Mouse (Mus musculus) G1E (cell line): ENCODE measurements around the gene Il6st. TPM values are rescaled to one million over a fixed set of nuclear protein-coding genes. Genes with fewer than 3 reads are reported as not detected.

Source experiments
- ATAC-seq: 2 replicates; pipeline ENCODE4 v1.8.0; 2016; ENCODE audit warnings: mild to moderate bottlenecking; ENCODE audit not compliant: insufficient number of reproducible peaks, poor library complexity, low FRiP score, severe bottlenecking; ENCODE audit errors: extremely low read depth
- DNase-seq: peaks from one replicate; pipeline ENCODE4 v3.0.0; 2012; ENCODE audit warnings: low spot score
- H3K27me3 ChIP-seq: 2 replicates; pipeline ENCODE4 v1.6.1; 2012; ENCODE audit warnings: mild to moderate bottlenecking, low read length, inconsistent platforms; ENCODE audit not compliant: insufficient read depth
- H3K36me3 ChIP-seq: replicated peaks from 2 replicates; pipeline ENCODE3; 2012; ENCODE audit warnings: mild to moderate bottlenecking, inconsistent platforms
- H3K4me1 ChIP-seq: 2 replicates; pipeline ENCODE4 v1.6.1; 2012; ENCODE audit warnings: low read depth, low read length, inconsistent platforms, mixed read lengths; ENCODE audit not compliant: insufficient read depth
- H3K4me3 ChIP-seq: 2 replicates; pipeline ENCODE4 v1.5.1; 2012; ENCODE audit warnings: low read depth, mild to moderate bottlenecking, inconsistent platforms, low read length, moderate library complexity, mixed read lengths
- H3K9me3 ChIP-seq: replicated peaks from 2 replicates; pipeline ENCODE4 v1.6.1; 2012; ENCODE audit warnings: inconsistent platforms
- CTCF ChIP-seq: IDR thresholded peaks from 2 replicates; pipeline ENCODE4 v1.5.1; 2012; ENCODE audit warnings: low read depth, low read length, inconsistent platforms, mixed read lengths
- GATA1 ChIP-seq: IDR thresholded peaks from 2 replicates; pipeline ENCODE4 v1.6.1; 2012; ENCODE audit warnings: borderline replicate concordance, low read length, inconsistent platforms, mixed read lengths
- GATA2 ChIP-seq: IDR thresholded peaks from 2 replicates; pipeline ENCODE4 v1.6.1; 2012; ENCODE audit warnings: low read depth, low read length, inconsistent platforms, borderline replicate concordance
- POLR2AphosphoS5 ChIP-seq: IDR thresholded peaks from 2 replicates; pipeline ENCODE4 v1.6.1; 2012; ENCODE audit warnings: low read depth, low read length, inconsistent platforms; ENCODE audit not compliant: insufficient replicate concordance
- TAL1 ChIP-seq: conservative IDR thresholded peaks from 2 replicates; pipeline ENCODE4 v1.6.1; 2012; ENCODE audit warnings: low read depth, low read length, inconsistent platforms, mixed read lengths
- polyA plus RNA-seq: library from polyadenylated mRNA; stranded (reverse); fragments of >175 nt; gene quantifications from 2 replicates; pipeline ENCODE4 v1.2.3, GENCODE M21; 2012
- total RNA-seq, 2 experiments: library from RNA; stranded (forward) in 1 of 2; stranded (reverse) in 1 of 2; fragments of 200-1000 nt in 1 of 2; fragments of >200 nt in 1 of 2; fragmentation: Nextera tagmentation in 1 of 2; gene quantifications; 2 replicates each; pipeline ENCODE4 v1.2.3; 2014 to 2017

The Il6st gene
- total and polyA plus RNA-seq, 3 experiments: 0.70 to 20.4 (median 5.0) TPM

DNA sequence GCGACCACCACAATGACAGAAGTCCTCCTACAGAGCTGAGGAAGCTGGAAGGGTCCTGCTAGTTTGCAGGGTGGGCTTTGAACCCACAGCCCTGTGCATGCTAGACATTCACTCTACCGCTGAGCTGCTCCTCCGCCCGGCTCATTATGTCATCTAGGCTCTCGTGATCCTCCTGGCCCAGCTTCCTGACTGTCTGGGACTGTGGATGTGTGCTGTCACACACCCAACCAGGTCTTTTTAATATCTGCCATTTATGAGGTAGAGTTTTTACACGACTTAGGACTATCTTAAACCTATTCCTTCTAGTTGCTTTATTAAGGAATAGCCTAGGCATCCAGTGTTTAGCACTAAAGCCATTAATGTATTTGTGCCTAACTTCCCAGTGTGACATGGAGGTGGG is 41.6 kb downstream of the Il6st start:
- H3K27me3 ChIP-seq: no peaks in the 10 kb centered on the region
- ATAC-seq (no peak), DNase-seq (no peak)
- H3K4me3 ChIP-seq: no peak overlapping the region
- no peak for TF ChIP-seq POLR2AphosphoS5
- TF ChIP-seq TAL1: no peak
- TF ChIP-seq CTCF: no peak
- no peak for TF ChIP-seq GATA2
- TF ChIP-seq GATA1: no peak
- peaks cover 31% of the 10 kb centered on the region for H3K36me3 ChIP-seq
- peaks cover 3% of the 10 kb centered on the region; the same call in 1 of the 2 replicates for H3K4me1 ChIP-seq
- no peaks in the 10 kb centered on the region for H3K9me3 ChIP-seq

DNA sequence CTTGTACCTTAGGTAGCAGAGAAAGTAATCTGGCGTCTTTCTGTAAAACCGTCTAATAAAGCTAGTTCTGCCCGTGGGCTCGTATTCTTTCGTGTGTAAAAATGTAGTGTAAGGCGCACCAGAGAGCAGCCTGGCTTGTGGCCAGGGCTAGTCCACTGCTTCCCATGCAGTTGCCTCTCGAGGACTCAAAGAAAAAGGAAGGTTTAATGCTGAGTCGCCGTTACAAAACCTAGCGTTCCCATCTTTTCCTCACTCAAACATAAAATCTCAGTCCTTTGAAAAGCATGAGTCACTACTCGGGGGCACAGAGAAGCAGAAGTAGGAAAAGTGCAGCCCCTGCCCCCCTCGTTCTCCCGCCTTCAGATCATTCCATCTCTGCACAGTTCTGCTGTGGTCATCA is 42.9 kb downstream of the Il6st start:
- Histone ChIP-seq H3K36me3 (peaks cover 24% of the 10 kb centered on the region), H3K4me3 (no peak overlapping the region), H3K9me3 (no peaks in the 10 kb centered on the region), H3K4me1 (peaks cover 8% of the 10 kb centered on the region; the same call in 1 of the 2 replicates), H3K27me3 (no peaks in the 10 kb centered on the region; the same call in 1 of the 2 replicates)
- TF ChIP-seq GATA2: no peak
- no peak for TF ChIP-seq GATA1
- no peak for TF ChIP-seq CTCF
- DNase-seq (no peak), ATAC-seq (no peak)

DNA sequence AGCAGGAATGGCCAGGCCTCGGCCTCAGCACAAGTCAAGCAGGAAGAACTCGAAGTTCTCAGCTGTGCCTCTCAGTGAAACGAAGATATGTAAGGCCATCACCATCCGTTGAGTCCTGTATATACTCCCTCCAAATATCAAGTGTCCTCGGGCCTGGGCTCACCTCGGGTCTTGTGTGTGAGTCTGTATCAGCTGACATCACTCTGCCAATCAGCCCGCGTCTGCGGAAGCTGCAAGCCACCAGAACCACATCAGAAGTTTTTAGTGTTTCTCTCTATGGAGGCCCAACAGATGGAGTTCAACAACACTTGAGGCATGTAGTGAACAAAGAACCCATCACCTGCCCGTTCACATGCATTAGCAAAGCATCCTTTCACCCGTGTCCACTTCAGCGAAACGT is 43.8 kb downstream of the Il6st start:
- TF ChIP-seq GATA1: no peak
- no peak for TF ChIP-seq GATA2
- no peaks in the 10 kb centered on the region for H3K9me3 ChIP-seq
- H3K27me3 ChIP-seq: no peaks in the 10 kb centered on the region; the same call in 1 of the 2 replicates
- peaks cover 24% of the 10 kb centered on the region for H3K36me3 ChIP-seq
- DNase-seq (no peak), ATAC-seq (no peak)
- H3K4me1 ChIP-seq: peaks cover 8% of the 10 kb centered on the region; the same call in 1 of the 2 replicates
- no peak overlapping the region for H3K4me3 ChIP-seq

DNA sequence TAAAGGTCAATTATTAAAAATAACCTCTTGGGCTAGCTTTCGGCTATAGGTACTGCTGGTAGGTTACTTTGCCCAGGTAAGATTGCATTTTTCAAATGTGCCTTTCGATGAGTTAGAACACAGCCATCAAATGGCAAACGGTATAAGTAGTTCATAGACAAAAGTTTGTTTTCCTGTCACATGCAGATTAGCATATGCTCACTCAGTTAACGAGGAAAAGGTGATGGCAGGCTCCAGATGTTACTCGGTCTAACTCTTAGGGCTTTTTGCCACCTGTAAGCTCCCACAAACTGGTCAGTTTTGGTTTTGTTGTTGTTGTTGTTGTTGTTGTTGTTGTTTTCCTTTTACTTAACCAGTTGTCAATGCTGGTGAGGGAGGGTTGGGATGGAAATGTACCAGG is 44.6 kb downstream of the Il6st start:
- DNase-seq (no peak), ATAC-seq (no peak)
- no peak overlapping the region for H3K4me3 ChIP-seq
- peaks cover 8% of the 10 kb centered on the region; the same call in 1 of the 2 replicates for H3K4me1 ChIP-seq
- H3K36me3 ChIP-seq: peaks cover 22% of the 10 kb centered on the region
- no peaks in the 10 kb centered on the region for H3K9me3 ChIP-seq
- TF ChIP-seq TAL1 (no peak), GATA2 (no peak), CTCF (no peak), GATA1 (no peak), POLR2AphosphoS5 (no peak)
- H3K27me3 ChIP-seq: peaks cover under 1% of the 10 kb centered on the region; the same call in 1 of the 2 replicates

DNA sequence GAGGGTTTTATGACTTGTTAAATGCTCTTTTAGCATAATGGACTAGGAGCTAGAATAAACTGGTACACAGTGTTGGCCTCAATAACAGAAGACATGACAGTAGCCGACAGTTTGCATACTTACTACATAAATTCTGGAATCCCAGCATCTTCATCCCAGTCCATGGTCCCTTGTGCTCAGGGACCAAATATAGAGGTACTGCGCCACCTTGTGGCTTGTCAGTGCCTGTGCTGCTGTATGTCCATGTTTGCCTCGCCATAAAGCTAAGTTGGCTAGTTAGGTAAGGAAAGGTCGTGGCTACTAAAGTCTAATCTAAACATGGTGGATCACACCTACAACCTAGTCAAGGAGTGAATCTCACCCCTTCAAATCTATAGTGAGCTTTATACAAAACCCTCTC is 45.6 kb downstream of the Il6st start:
- peaks cover 13% of the 10 kb centered on the region for H3K36me3 ChIP-seq
- TF ChIP-seq CTCF: peak; percentile 79
- TF ChIP-seq GATA2: no peak
- H3K9me3 ChIP-seq: no peaks in the 10 kb centered on the region
- DNase-seq (peak; percentile 48), ATAC-seq (peak; percentile 45; the same call in 1 of the 2 replicates)
- no peak overlapping the region for H3K4me3 ChIP-seq
- peaks cover 8% of the 10 kb centered on the region; the same call in 1 of the 2 replicates for H3K4me1 ChIP-seq
- H3K27me3 ChIP-seq: peaks cover 5% of the 10 kb centered on the region; the same call in 1 of the 2 replicates

DNA sequence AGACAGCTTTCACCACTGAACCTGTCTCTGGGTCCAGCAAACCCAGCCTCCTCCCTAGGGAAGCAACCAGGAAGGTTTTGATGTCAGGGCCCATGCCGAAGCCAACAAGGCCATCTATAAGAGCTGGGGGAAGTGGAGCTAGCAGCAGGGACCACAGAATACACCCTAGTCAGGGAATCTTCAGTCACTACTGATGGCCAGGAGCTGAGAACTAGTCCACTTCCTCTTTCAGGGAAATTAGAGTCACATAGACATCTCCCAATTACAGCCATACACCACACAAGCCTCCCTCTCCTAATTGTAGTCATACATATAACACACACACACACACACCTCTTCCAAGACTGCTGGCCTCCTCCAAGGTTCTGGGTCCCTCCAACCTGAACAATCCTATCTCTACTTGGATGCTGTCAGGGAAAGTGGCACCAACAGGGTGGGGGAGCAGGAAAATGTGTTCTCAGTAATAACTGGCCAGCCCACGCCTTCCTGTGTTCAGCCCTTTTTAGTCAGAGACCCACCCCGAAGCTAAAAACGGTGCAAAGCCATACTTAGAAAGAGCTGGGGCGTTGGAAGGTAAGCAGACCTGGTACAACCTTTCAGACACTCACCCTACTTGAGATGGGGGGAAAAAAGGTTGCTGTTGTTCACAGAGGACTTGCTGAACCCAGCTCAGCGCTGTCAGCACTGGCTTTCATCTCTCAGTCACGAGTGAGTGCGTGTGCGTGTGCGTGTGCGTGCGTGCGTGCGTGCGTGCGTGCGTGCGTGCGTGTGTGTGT is 46.8 kb downstream of the Il6st start:
- DNase-seq: no peak
- H3K27me3 ChIP-seq: peaks cover 14% of the 10 kb centered on the region
- no peak overlapping the region for H3K4me3 ChIP-seq
- peaks cover 5% of the 10 kb centered on the region for H3K36me3 ChIP-seq
- H3K4me1 ChIP-seq: peaks cover 8% of the 10 kb centered on the region; the same call in 1 of the 2 replicates
- no peaks in the 10 kb centered on the region for H3K9me3 ChIP-seq
- TF ChIP-seq CTCF (no peak), GATA1 (no peak), POLR2AphosphoS5 (no peak), TAL1 (no peak)
- ATAC-seq: peak; percentile 4

DNA sequence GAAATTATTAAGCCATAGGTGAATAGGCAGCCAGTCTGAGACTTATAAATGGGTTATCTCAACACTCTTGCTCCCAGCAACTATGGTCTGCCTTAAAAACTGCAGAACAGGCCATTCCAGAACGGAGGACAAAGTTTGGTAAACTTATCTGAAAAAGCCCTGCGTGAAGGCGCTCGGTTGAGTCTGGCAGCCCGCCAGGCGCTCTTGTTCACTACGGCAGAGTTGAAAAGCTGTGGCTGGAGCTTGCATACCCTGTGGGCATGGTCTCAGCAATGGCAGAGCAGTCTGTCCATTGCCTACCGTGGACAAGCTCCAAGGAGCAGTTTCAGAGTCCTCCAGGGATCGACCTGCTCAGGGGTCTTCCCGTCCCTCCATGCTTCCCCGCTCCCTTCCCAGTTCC is 47.4 kb downstream of the Il6st start:
- Histone ChIP-seq H3K4me3 (no peak overlapping the region), H3K36me3 (peaks cover 5% of the 10 kb centered on the region)
- ATAC-seq: no peak

More for the DNA sequence above, 47.4 kb downstream of the Il6st start:
- H3K4me1 ChIP-seq: peaks cover 8% of the 10 kb centered on the region; the same call in 1 of the 2 replicates
- no peaks in the 10 kb centered on the region for H3K9me3 ChIP-seq
- TF ChIP-seq CTCF (no peak), TAL1 (no peak), GATA2 (no peak), POLR2AphosphoS5 (no peak), GATA1 (no peak)
- peaks cover 17% of the 10 kb centered on the region for H3K27me3 ChIP-seq
- no peak for DNase-seq
